Mouse (Mus musculus): ENCODE measurements at regions not wholly inside any gene's neighbourhood (a gene's known extent, or its start where the extent isn't known, plus 50 kb on each side); places are given as distances from the start of the nearest gene placed in this dataset.
A peak's percentile ranks its signal among the peaks of the same experiment; 100 is the strongest.

GRCm38 (mm10) chr4:78666326-78666725 is 454.6 kb upstream of the Ptprd start:
- 82% methylated on average over 1 of the region's 1 CpGs for WGBS
- no peak for ATAC-seq
- H3K4me2 ChIP-seq (replicated peaks; ENCODE audit: low read depth), result no peak overlapping the region
- no peaks in the 10 kb centered on the region for H3K27me3 ChIP-seq (replicated peaks; ENCODE audit: control insufficient read depth, insufficient read depth, low read length)
- H3K4me1 ChIP-seq (replicated peaks; ENCODE audit: control insufficient read depth, insufficient read depth, low read length), result no peaks in the 10 kb centered on the region
- no peak overlapping the region for H3K9ac ChIP-seq (ENCODE audit: low read depth, low read length)
- H3K4me3 ChIP-seq (ENCODE audit: low read depth, low read length), result no peak overlapping the region
- no peaks in the 10 kb centered on the region for H3K36me3 ChIP-seq (ENCODE audit: control insufficient read depth, insufficient read depth)
- no peak for TF ChIP-seq CTCF (IDR thresholded peaks at IDR 0.05; ENCODE audit: low read depth)
- H3K27ac ChIP-seq (ENCODE audit: low read depth, low read length), result no peak overlapping the region
- H3K9me3 ChIP-seq (ENCODE audit: control insufficient read depth), result no peaks in the 10 kb centered on the region

- 79% methylated on average over 1 of the region's 1 CpGs for WGBS
- ATAC-seq, result no peak
- Histone ChIP-seq H3K4me3 (ENCODE audit: low read depth, low read length) (no peak overlapping the region), H3K27ac (ENCODE audit: low read depth, low read length) (no peak overlapping the region), H3K9me3 (ENCODE audit: control insufficient read depth) (no peaks in the 10 kb centered on the region), H3K9ac (ENCODE audit: low read depth, low read length) (no peak overlapping the region), H3K4me1 (replicated peaks; ENCODE audit: control insufficient read depth, insufficient read depth, low read length) (no peaks in the 10 kb centered on the region), H3K4me2 (replicated peaks; ENCODE audit: low read depth) (no peak overlapping the region), H3K36me3 (ENCODE audit: control insufficient read depth, insufficient read depth) (no peaks in the 10 kb centered on the region), H3K27me3 (replicated peaks; ENCODE audit: control insufficient read depth, insufficient read depth, low read length) (no peaks in the 10 kb centered on the region)
- no peak for TF ChIP-seq CTCF (IDR thresholded peaks at IDR 0.05; ENCODE audit: low read depth)
Measured at GRCm38 (mm10) chr4:78642773-78643172, 431.0 kb upstream of the Ptprd start.

- no peaks in the 10 kb centered on the region for H3K4me1 ChIP-seq (replicated peaks; ENCODE audit: control insufficient read depth, insufficient read depth, low read length)
- WGBS, result 21% methylated on average over 18 of the region's 18 CpGs
- H3K4me2 ChIP-seq (replicated peaks; ENCODE audit: low read depth), result peak overlapping the region; percentile 56
- H3K9me3 ChIP-seq (ENCODE audit: control insufficient read depth), result no peaks in the 10 kb centered on the region
- no peak for TF ChIP-seq CTCF (IDR thresholded peaks at IDR 0.05; ENCODE audit: low read depth)
- H3K27ac ChIP-seq (ENCODE audit: low read depth, low read length), result no peak overlapping the region
- H3K27me3 ChIP-seq (replicated peaks; ENCODE audit: control insufficient read depth, insufficient read depth, low read length), result no peaks in the 10 kb centered on the region
- no peak for ATAC-seq
- H3K9ac ChIP-seq (ENCODE audit: low read depth, low read length), result no peak overlapping the region
- H3K36me3 ChIP-seq (ENCODE audit: control insufficient read depth, insufficient read depth), result no peaks in the 10 kb centered on the region
- no peak overlapping the region for H3K4me3 ChIP-seq (ENCODE audit: low read depth, low read length)
Measured at GRCm38 (mm10) chr4:78606461-78606830, 394.7 kb upstream of the Ptprd start.

- Histone ChIP-seq H3K27ac (ENCODE audit: low read depth, low read length) (no peak overlapping the region), H3K4me2 (replicated peaks; ENCODE audit: low read depth) (peak overlapping the region; percentile 56), H3K4me1 (replicated peaks; ENCODE audit: control insufficient read depth, insufficient read depth, low read length) (no peaks in the 10 kb centered on the region), H3K9ac (ENCODE audit: low read depth, low read length) (no peak overlapping the region), H3K4me3 (ENCODE audit: low read depth, low read length) (no peak overlapping the region), H3K36me3 (ENCODE audit: control insufficient read depth, insufficient read depth) (no peaks in the 10 kb centered on the region), H3K27me3 (replicated peaks; ENCODE audit: control insufficient read depth, insufficient read depth, low read length) (no peaks in the 10 kb centered on the region), H3K9me3 (ENCODE audit: control insufficient read depth) (no peaks in the 10 kb centered on the region)
- no peak for ATAC-seq
- WGBS, result 69% methylated on average over 4 of the region's 4 CpGs
- TF ChIP-seq CTCF (IDR thresholded peaks at IDR 0.05; ENCODE audit: low read depth), result no peak
Measured at GRCm38 (mm10) chr4:78605763-78606460, 394.2 kb upstream of the Ptprd start.

GRCm38 (mm10) chr4:78581590-78581989 is 369.8 kb upstream of the Ptprd start:
- 86% methylated on average over 2 of the region's 2 CpGs for WGBS
- no peak overlapping the region for H3K4me3 ChIP-seq (ENCODE audit: low read depth, low read length)
- no peak for ATAC-seq
- no peaks in the 10 kb centered on the region for H3K36me3 ChIP-seq (ENCODE audit: control insufficient read depth, insufficient read depth)
- H3K9me3 ChIP-seq (ENCODE audit: control insufficient read depth), result no peaks in the 10 kb centered on the region
- TF ChIP-seq CTCF (IDR thresholded peaks at IDR 0.05; ENCODE audit: low read depth), result no peak
- H3K9ac ChIP-seq (ENCODE audit: low read depth, low read length), result no peak overlapping the region
- H3K4me1 ChIP-seq (replicated peaks; ENCODE audit: control insufficient read depth, insufficient read depth, low read length), result no peaks in the 10 kb centered on the region
- no peak overlapping the region for H3K4me2 ChIP-seq (replicated peaks; ENCODE audit: low read depth)
- no peak overlapping the region for H3K27ac ChIP-seq (ENCODE audit: low read depth, low read length)
- H3K27me3 ChIP-seq (replicated peaks; ENCODE audit: control insufficient read depth, insufficient read depth, low read length), result no peaks in the 10 kb centered on the region

- H3K27me3 ChIP-seq (replicated peaks; ENCODE audit: control insufficient read depth, insufficient read depth, low read length), result no peaks in the 10 kb centered on the region
- no peak overlapping the region for H3K9ac ChIP-seq (ENCODE audit: low read depth, low read length)
- no peak overlapping the region for H3K27ac ChIP-seq (ENCODE audit: low read depth, low read length)
- no peak for ATAC-seq
- 85% methylated on average over 2 of the region's 2 CpGs for WGBS
- no peaks in the 10 kb centered on the region for H3K4me1 ChIP-seq (replicated peaks; ENCODE audit: control insufficient read depth, insufficient read depth, low read length)
- H3K4me3 ChIP-seq (ENCODE audit: low read depth, low read length), result no peak overlapping the region
- H3K9me3 ChIP-seq (ENCODE audit: control insufficient read depth), result no peaks in the 10 kb centered on the region
- no peak overlapping the region for H3K4me2 ChIP-seq (replicated peaks; ENCODE audit: low read depth)
- no peak for TF ChIP-seq CTCF (IDR thresholded peaks at IDR 0.05; ENCODE audit: low read depth)
- H3K36me3 ChIP-seq (ENCODE audit: control insufficient read depth, insufficient read depth), result no peaks in the 10 kb centered on the region
Measured at GRCm38 (mm10) chr4:78565356-78565755, 353.6 kb upstream of the Ptprd start.

Data from intestine, postnatal 0 days (tissue).